Mouse (Mus musculus) heart, postnatal 14 days (tissue): ENCODE results near the gene Racgap1. TPM values are rescaled to one million over a fixed set of nuclear protein-coding genes. Genes with fewer than 3 reads are reported as not detected.

Experiments
- DNase-seq, 2 experiments: peaks; one replicate each; pipeline ENCODE4 v3.0.0; 2021 to 2022
- intact Hi-C: fragments of 180-260 bp; cut with DNase I; formaldehyde crosslinking; loops from one replicate; pipeline ENCODE4 v1.15.1; 2025
- total RNA-seq, 2 experiments: library from RNA; stranded (reverse); gene quantifications; 2 replicates each; pipeline ENCODE4 v1.2.3; 2021

Gene Racgap1
- total RNA-seq, 2 experiments from 2014 or later, result 8.6 to 12.2 TPM

- intact Hi-C loops, result loop anchor here (10.0 kb wide), 1 partner anchor 253 kb away; no protein-coding TSS in a partner anchor
- DNase-seq, result no peak
Observed at GRCm38 (mm10) chr15:99667544-99667943, 16.1 kb upstream of the Racgap1 start.

GRCm38 (mm10) chr15:99664600-99665451 lies 13.4 kb upstream of the Racgap1 start:
- intact Hi-C loops, result loop anchor here (10.0 kb wide), 1 partner anchor 250 kb away; no protein-coding TSS in a partner anchor
- DNase-seq, result peak; percentile 51 to 58

- DNase-seq, result no peak
- intact Hi-C loops, result loop anchor here (10.0 kb wide), 1 partner anchor 249 kb away; no protein-coding TSS in a partner anchor
Observed at GRCm38 (mm10) chr15:99663964-99664599, 12.6 kb upstream of the Racgap1 start.

GRCm38 (mm10) chr15:99662371-99662770 lies 10.9 kb upstream of the Racgap1 start:
- intact Hi-C loops, result loop anchor here (10.0 kb wide), 1 partner anchor 248 kb away; no protein-coding TSS in a partner anchor
- no peak for DNase-seq

- intact Hi-C loops, result loop anchor here (10.0 kb wide), 1 partner anchor 246 kb away; no protein-coding TSS in a partner anchor
- DNase-seq, result no peak
Observed at GRCm38 (mm10) chr15:99661121-99661830, 9.8 kb upstream of the Racgap1 start.

- DNase-seq, result no peak
- intact Hi-C loops, result no loop called here
Observed at GRCm38 (mm10) chr15:99658437-99658836, 7.0 kb upstream of the Racgap1 start.

GRCm38 (mm10) chr15:99655956-99656355 lies 4.5 kb upstream of the Racgap1 start:
- no peak for DNase-seq
- intact Hi-C loops, result no loop called here

GRCm38 (mm10) chr15:99653876-99654275 lies 2.4 kb upstream of the Racgap1 start:
- no peak for DNase-seq
- intact Hi-C loops, result no loop called here

- DNase-seq, result no peak
- intact Hi-C loops, result no loop called here
Observed at GRCm38 (mm10) chr15:99653291-99653690, 1.8 kb upstream of the Racgap1 start.

GRCm38 (mm10) chr15:99651984-99652872 lies 772 bp upstream of the Racgap1 start:
- intact Hi-C loops, result no loop called here
- DNase-seq, result no peak

GRCm38 (mm10) chr15:99650304-99650703 lies 1.2 kb downstream of the Racgap1 start:
- DNase-seq, result no peak
- intact Hi-C loops, result no loop called here

- intact Hi-C loops, result no loop called here
- DNase-seq, result no peak
Observed at GRCm38 (mm10) chr15:99649067-99649761, 2.2 kb downstream of the Racgap1 start.

- DNase-seq, result no peak
Observed at GRCm38 (mm10) chr15:99648326-99648725, 3.1 kb downstream of the Racgap1 start.

GRCm38 (mm10) chr15:99644776-99645175 lies 6.7 kb downstream of the Racgap1 start:
- intact Hi-C loops, result no loop called here
- peak; percentile 22 to 52 for DNase-seq

More at GRCm38 (mm10) chr15:99648326-99648725, 3.1 kb downstream of the Racgap1 start:
- intact Hi-C loops, result no loop called here

GRCm38 (mm10) chr15:99643832-99644231 lies 7.6 kb downstream of the Racgap1 start:
- DNase-seq, result no peak
- intact Hi-C loops, result no loop called here

GRCm38 (mm10) chr15:99642622-99643021 lies 8.8 kb downstream of the Racgap1 start:
- intact Hi-C loops, result no loop called here

GRCm38 (mm10) chr15:99638124-99638485 lies 13.4 kb downstream of the Racgap1 start:
- DNase-seq, result no peak
- intact Hi-C loops, result no loop called here

More at GRCm38 (mm10) chr15:99642622-99643021, 8.8 kb downstream of the Racgap1 start:
- no peak for DNase-seq

- intact Hi-C loops, result no loop called here
- no peak for DNase-seq
Observed at GRCm38 (mm10) chr15:99637405-99638123, 13.9 kb downstream of the Racgap1 start.
